ENCODE assay signal across 9 mouse cellular contexts in the genomic region with DNA sequence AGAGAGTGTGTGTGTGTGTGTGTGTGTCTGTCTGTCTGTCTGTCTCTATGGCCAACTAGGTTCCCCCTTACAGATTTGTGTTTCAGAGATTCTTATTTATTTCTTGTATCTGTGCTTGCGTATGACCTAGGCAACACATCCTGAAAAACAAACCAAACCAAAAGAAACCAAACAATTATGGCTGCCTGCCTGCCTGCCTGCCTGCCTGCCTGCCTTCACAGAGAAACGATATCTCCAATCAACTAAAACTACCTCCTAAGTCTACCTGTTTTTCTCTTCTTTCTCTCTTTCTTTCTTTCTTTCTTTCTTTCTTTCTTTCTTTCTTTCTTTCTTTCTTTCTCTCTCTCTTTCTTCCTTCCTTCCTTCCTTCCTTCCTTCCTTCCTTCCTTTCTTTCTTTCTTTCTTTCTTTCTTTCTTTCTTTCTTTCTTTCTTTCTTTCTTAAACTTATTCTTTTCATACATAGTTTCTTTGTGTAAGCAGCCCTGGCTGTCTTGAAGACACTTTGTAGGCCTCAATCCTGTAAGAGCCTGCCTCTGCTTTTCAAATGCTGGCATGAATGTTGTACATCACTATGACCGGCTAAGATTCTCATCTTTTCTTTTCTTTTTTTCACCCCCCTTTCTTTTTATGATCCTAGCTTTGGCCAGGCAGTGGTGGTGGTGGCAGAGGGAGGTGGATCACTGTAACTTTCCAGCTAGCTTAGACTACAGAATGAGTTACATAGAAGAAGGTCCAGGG. TPM values are rescaled to one million over a fixed set of nuclear protein-coding genes. Genes with fewer than 3 reads are reported as not detected.
DNase-seq lines count a peak whose midpoint lies in the region; ATAC-seq and TF ChIP-seq lines count a peak whose summit lies in the region.
"Not testable (repeated sequence)": the region's sequence is repeated elsewhere in the genome, so short reads cannot be mapped to it uniquely, and the experiment has no call there.
"Had no signal": no experiment of that assay in that cellular context is flagged by ENCODE, and none has a peak within 500 bp of the region (broad histone marks: within the 10 kb centered on the region; RNA-seq: fewer than 3 reads in every experiment).

No protein-coding gene starts in this region.

- not testable (repeated sequence) for H3K4me2 ChIP-seq in limb, embryonic 13.5 days (replicated peaks); midbrain, embryonic 14.5 days (ENCODE audit: low read length)

- 0 out of 2 replicates have a peak, but pooled peaks have one; percentile 54 for ATAC-seq in limb, embryonic 13.5 days (ENCODE audit: low FRiP score, low read depth)
- ATAC-seq in midbrain, embryonic 14.5 days (ENCODE audit: low FRiP score, low TSS enrichment) = peak; percentile 73

- H3K4me1 ChIP-seq in embryonic facial prominence, embryonic 10.5 days; heart, embryonic 10.5 days; kidney, adult 2 months (ENCODE audit: control insufficient read depth, insufficient read depth, low read length); limb, embryonic 13.5 days; midbrain, embryonic 14.5 days (ENCODE audit: control insufficient read depth, insufficient read depth, low read length): not testable (repeated sequence)

- WGBS in embryonic facial prominence, embryonic 10.5 days = 71% methylated on average over 3 of the region's 3 CpGs
- WGBS in heart, embryonic 10.5 days = 69% methylated on average over 3 of the region's 3 CpGs
- 73% methylated on average over 3 of the region's 3 CpGs for WGBS in kidney, adult 2 months
- WGBS in limb, embryonic 13.5 days = 71% methylated on average over 3 of the region's 3 CpGs
- 77% methylated on average over 3 of the region's 3 CpGs for WGBS in midbrain, embryonic 14.5 days

- not testable (repeated sequence) for H3K9ac ChIP-seq in limb, embryonic 13.5 days; midbrain, embryonic 14.5 days (replicated peaks; ENCODE audit: low read length)

- H3K27me3 ChIP-seq in embryonic facial prominence, embryonic 10.5 days (replicated peaks; ENCODE audit: low read depth, poor library complexity, severe bottlenecking); heart, embryonic 10.5 days (ENCODE audit: insufficient read depth, poor library complexity, severe bottlenecking); kidney, adult 2 months (replicated peaks; ENCODE audit: control insufficient read depth, insufficient read depth, low read length); limb, embryonic 13.5 days; midbrain, embryonic 14.5 days (ENCODE audit: control insufficient read depth, insufficient read depth, low read length): not testable (repeated sequence)

- not testable (repeated sequence) for H3K9me3 ChIP-seq in embryonic facial prominence, embryonic 10.5 days; heart, embryonic 10.5 days; limb, embryonic 13.5 days; midbrain, embryonic 14.5 days (ENCODE audit: control insufficient read depth, low read length)

- DNase-seq in 3T3-L1 (ENCODE audit: low read depth, low spot score) = peak; percentile 90
- peak; percentile 8 for DNase-seq in adrenal gland, adult 2 months
- peak; percentile 57 for DNase-seq in embryonic facial prominence, embryonic 10.5 days (ENCODE audit: low spot score)
- peak; percentile 96 for DNase-seq in heart, embryonic 10.5 days (ENCODE audit: low spot score)
- DNase-seq in kidney, adult 2 months = peak; percentile 31
- peak; percentile 31 for DNase-seq in midbrain, embryonic 14.5 days
- DNase-seq in spleen, postnatal 4 days (ENCODE audit: low spot score in 2 of 2) = peak; percentile 46 to 88

- not testable (repeated sequence) for H3K36me3 ChIP-seq in embryonic facial prominence, embryonic 10.5 days (replicated peaks); heart, embryonic 10.5 days; kidney, adult 2 months (ENCODE audit: control insufficient read depth, insufficient read depth, low read length); limb, embryonic 13.5 days; midbrain, embryonic 14.5 days (ENCODE audit: control insufficient read depth, insufficient read depth, low read length)

- H3K27ac ChIP-seq in embryonic facial prominence, embryonic 10.5 days (replicated peaks); heart, embryonic 10.5 days; kidney, adult 2 months (ENCODE audit: insufficient read depth, low read depth, low read length); limb, embryonic 13.5 days; midbrain, embryonic 14.5 days (replicated peaks; ENCODE audit: low read depth, low read length): not testable (repeated sequence)

- H3K4me3 ChIP-seq in embryonic facial prominence, embryonic 10.5 days; heart, embryonic 10.5 days; kidney, adult 2 months (ENCODE audit: insufficient read depth, low read depth, low read length); limb, embryonic 13.5 days; midbrain, embryonic 14.5 days (replicated peaks; ENCODE audit: low read depth, low read length): not testable (repeated sequence)

- TF ChIP-seq POLR2A in kidney, adult 2 months (IDR thresholded peaks at IDR 0.05; ENCODE audit: low read depth, low read length) = not testable (repeated sequence)

- TF ChIP-seq CTCF in kidney, adult 2 months (conservative IDR thresholded peaks at IDR 0.05; ENCODE audit: insufficient read depth, insufficient read length, low read depth, low read length) = not testable (repeated sequence)

RNA-seq across cellular contexts. Expression of a gene that starts 59.7 kb away (rescaled TPM):
- total RNA-seq in adrenal gland, adult 2 months (2021) = not detected
- not detected in 2 replicates for polyA plus RNA-seq in adrenal gland, adult 2 months (2012; rRNA removed)
- not detected in 2 replicates for polyA plus RNA-seq in embryonic facial prominence, embryonic 10.5 days (2016; fragmentation: Nextera tagmentation; extraction: Ambion mirVana)
- not detected in 2 replicates for polyA plus RNA-seq in heart, embryonic 10.5 days (2016; fragmentation: Nextera tagmentation; extraction: Ambion mirVana)
- not detected in 2 replicates for polyA plus RNA-seq in kidney, adult 2 months (2012; rRNA removed)
- not detected in 2 replicates for polyA plus RNA-seq in limb, embryonic 13.5 days (2015; fragmentation: Nextera tagmentation; extraction: Ambion mirVana)
- not detected in 2 replicates for polyA plus RNA-seq in midbrain, embryonic 14.5 days (2014; fragmentation: Nextera tagmentation; extraction: Ambion mirVana)
- polyA plus RNA-seq: erythroblast, embryonic 14.5 days had no signal

Comparison
In these comparisons a context has a peak if more than half of its experiments do, and no peak if none do; other contexts are left out.
1. DNase-seq: peak in every context shown above with its lines; median percentile 96 in heart, embryonic 10.5 days; 90 in 3T3-L1; 67 in spleen, postnatal 4 days; 57 in embryonic facial prominence, embryonic 10.5 days; 31 in kidney, adult 2 months; 31 in midbrain, embryonic 14.5 days; 8 in adrenal gland, adult 2 months.